Mouse (Mus musculus) heart, adult 2 months (tissue): Measurements from ENCODE around the gene Zfp110.

ENCODE experiments used
- CTCF ChIP-seq: fragments of 200-600 bp; IDR thresholded peaks from 2 replicates; pipeline ENCODE4 v1.8.1; 2022; ENCODE audit warnings: antibody characterized with exemption, mild to moderate bottlenecking, moderate library complexity
- EP300 ChIP-seq: fragments of 200-500 bp; IDR thresholded peaks from 2 replicates; pipeline ENCODE4 v1.6.1; 2011; ENCODE audit warnings: low read depth, low read length, control low read depth; ENCODE audit not compliant: insufficient read depth
- POLR2A ChIP-seq: fragments of 200-500 bp; IDR thresholded peaks from 2 replicates; pipeline ENCODE4 v1.6.1; 2011; ENCODE audit warnings: mild to moderate bottlenecking, low read depth, low read length, control low read depth; ENCODE audit not compliant: insufficient read depth

GRCm38 (mm10) chr7:12787333-12787732 is 47.2 kb upstream of the Zfp110 start:
- TF ChIP-seq CTCF, result no peak
- TF ChIP-seq EP300, result no peak
- no peak for TF ChIP-seq POLR2A
